Mouse (Mus musculus) lung, embryonic 14.5 days (tissue): Measurements from ENCODE around the gene Cd200r1. TPM values are rescaled to one million over a fixed set of nuclear protein-coding genes. Genes with fewer than 3 reads are reported as not detected.
"Not testable (repeated sequence)": the region's sequence is repeated elsewhere in the genome, so short reads cannot be mapped to it uniquely, and the experiment has no call there.

Experiments
- ATAC-seq: fragments of 200-750 bp; cut with Nextera tagmentation; 2 replicates; pipeline ENCODE4 v1.8.0; 2017; ENCODE audit warnings: mild to moderate bottlenecking, moderate TSS enrichment, moderate library complexity; ENCODE audit not compliant: insufficient read depth
- DNase-seq: peaks from one replicate; pipeline ENCODE4 v3.0.0-alpha.2; 2015
- H3K27ac ChIP-seq: fragments of 300-500 bp; sonication (generic); 2 replicates; pipeline ENCODE4 v1.5.1; 2014; ENCODE audit warnings: low read depth, mild to moderate bottlenecking, moderate library complexity
- H3K27me3 ChIP-seq: fragments of 300-500 bp; sonication (generic); 2 replicates; pipeline ENCODE4 v1.6.1; 2014; ENCODE audit warnings: low read length, control low read depth; ENCODE audit not compliant: insufficient read depth
- H3K36me3 ChIP-seq: fragments of 300-500 bp; sonication (generic); 2 replicates; pipeline ENCODE4 v1.6.1; 2014; ENCODE audit warnings: control low read depth; ENCODE audit not compliant: insufficient read depth
- H3K4me1 ChIP-seq: fragments of 300-500 bp; sonication (generic); 2 replicates; pipeline ENCODE4 v1.6.1; 2014; ENCODE audit warnings: antibody characterized with exemption, control low read depth; ENCODE audit not compliant: insufficient read depth
- H3K4me2 ChIP-seq: fragments of 300-500 bp; sonication (generic); 2 replicates; pipeline ENCODE4 v1.6.1; 2014; ENCODE audit warnings: mild to moderate bottlenecking
- H3K4me3 ChIP-seq: fragments of 300-500 bp; sonication (generic); 2 replicates; pipeline ENCODE4 v1.5.1; 2014; ENCODE audit warnings: low read depth, low read length
- H3K9ac ChIP-seq: fragments of 300-500 bp; sonication (generic); 2 replicates; pipeline ENCODE4 v1.6.1; 2014
- H3K9me3 ChIP-seq: fragments of 300-500 bp; sonication (generic); 2 replicates; pipeline ENCODE4 v1.6.1; 2016; ENCODE audit warnings: low read depth, low read length, control low read depth
- CTCF ChIP-seq: IDR thresholded peaks from 2 replicates; pipeline ENCODE4 v1.5.1; 2016; ENCODE audit warnings: antibody characterized with exemption, low read depth
- WGBS: fragments of 180-500 bp; shearing (Covaris S2); extraction: QIAGEN DNeasy Blood & Tissue Kit; methylation state at CpG from one replicate; pipeline ENCODE4 v1.1.7; 2014; 5-methylcytosine and 5-hydroxymethylcytosine counted together
- polyA plus RNA-seq: library from polyadenylated mRNA; unstranded; fragments of >200 nt; fragmentation: Nextera tagmentation; extraction: Ambion mirVana; gene quantifications from 2 replicates; pipeline ENCODE4 v1.2.1, GENCODE M21; 2014

Gene Cd200r1
- polyA plus RNA-seq, 1 experiment from 2014 or later, result 1.3 TPM

DNA sequence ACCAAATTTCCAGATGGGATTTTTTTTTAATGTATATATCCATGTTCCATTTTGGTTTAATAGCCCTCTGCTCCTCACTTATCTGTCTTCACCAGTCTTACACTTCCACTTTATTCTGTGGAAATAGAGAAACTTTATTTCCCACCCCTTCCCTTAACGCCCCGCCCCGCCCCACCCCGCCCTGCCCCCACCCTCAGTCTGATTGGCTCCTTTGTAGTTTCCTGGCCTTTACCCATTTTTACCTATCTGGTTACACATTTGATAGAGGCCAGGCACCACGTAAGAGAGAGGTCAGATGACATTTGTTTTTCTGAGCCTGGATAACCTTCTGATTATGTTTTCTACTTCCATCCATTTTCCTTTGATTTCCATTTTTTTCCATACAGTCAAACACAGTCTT, 14.0 kb downstream of the Cd200r1 start:
- H3K36me3 ChIP-seq, result no peaks in the 10 kb centered on the region
- no peak overlapping the region for H3K4me2 ChIP-seq
- H3K9ac ChIP-seq, result no peak overlapping the region
- DNase-seq (no peak), ATAC-seq (no peak)
- no peaks in the 10 kb centered on the region for H3K4me1 ChIP-seq
- 88% methylated on average over 5 of the region's 5 CpGs for WGBS
- no peak overlapping the region for H3K27ac ChIP-seq
- no peaks in the 10 kb centered on the region for H3K9me3 ChIP-seq
- no peak for TF ChIP-seq CTCF
- H3K27me3 ChIP-seq, result no peaks in the 10 kb centered on the region
- H3K4me3 ChIP-seq, result no peak overlapping the region

DNA sequence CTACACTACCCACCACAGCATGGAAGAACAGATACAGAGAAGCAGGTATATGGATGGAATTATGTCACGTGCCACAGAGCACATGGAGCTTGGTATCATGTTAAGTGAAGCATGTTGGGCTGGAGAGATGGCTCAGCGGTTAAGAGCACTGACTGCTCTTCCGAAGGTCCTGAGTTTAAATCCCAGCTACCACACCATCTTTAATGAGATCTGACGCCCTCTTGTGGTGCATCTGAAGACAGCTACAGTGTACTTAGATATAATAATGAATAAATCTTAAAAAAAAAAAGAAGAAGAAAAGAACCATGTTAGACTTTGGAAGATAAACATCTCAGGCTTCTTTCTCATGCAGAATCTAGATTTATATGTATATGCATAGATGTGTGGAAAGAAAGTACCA, 15.2 kb downstream of the Cd200r1 start:
- no peak overlapping the region for H3K4me3 ChIP-seq
- WGBS, result 69% methylated on average over 4 of the region's 4 CpGs
- no peaks in the 10 kb centered on the region for H3K9me3 ChIP-seq
- H3K36me3 ChIP-seq, result no peaks in the 10 kb centered on the region
- no peak overlapping the region for H3K4me2 ChIP-seq
- H3K9ac ChIP-seq, result no peak overlapping the region
- DNase-seq, result no peak
- no peak for ATAC-seq
- no peak overlapping the region for H3K27ac ChIP-seq
- no peaks in the 10 kb centered on the region for H3K27me3 ChIP-seq
- H3K4me1 ChIP-seq, result no peaks in the 10 kb centered on the region
- no peak for TF ChIP-seq CTCF

DNA sequence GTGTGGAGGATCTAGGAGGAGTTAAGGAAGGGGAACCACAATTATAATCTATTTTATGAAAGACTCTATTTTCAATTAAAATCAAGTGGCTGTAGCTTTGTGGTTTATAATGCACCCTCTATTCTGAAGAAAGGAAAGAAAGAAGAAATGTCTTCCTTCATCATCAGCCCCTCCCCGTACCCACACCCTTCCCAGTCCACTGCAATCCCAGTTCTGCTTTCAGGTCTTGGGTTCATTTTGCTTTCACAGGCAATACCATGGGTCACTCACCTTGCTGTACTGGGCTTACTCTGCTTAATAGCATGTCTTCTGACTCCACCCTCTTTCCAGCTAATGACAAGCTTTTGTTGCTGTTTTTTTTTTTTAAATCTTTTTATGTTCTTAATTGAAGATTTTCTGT, 21.4 kb downstream of the Cd200r1 start:
- no peak for DNase-seq
- no peaks in the 10 kb centered on the region for H3K9me3 ChIP-seq

DNA sequence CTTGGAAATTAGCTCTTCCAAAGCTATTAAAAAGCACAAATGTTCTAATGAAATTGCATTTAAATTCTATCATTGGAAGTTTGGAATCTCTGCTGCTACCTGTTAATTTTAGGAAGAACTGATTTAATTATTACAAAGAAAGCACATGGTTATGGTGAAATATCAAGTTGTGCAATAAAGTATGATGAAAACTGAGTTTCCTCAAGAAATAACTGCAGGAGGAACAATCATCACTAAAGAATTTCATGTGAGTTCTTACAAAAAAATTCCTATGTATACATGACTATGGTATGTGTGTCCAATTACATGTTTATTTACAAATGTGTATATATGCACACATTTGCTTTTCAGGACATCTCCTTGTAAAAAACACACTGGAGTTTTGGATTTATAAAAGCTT, 28.9 kb downstream of the Cd200r1 start:
- no peak for ATAC-seq
- Histone ChIP-seq H3K4me1 (no peaks in the 10 kb centered on the region), H3K9me3 (no peaks in the 10 kb centered on the region), H3K27ac (no peak overlapping the region), H3K4me3 (no peak overlapping the region), H3K4me2 (no peak overlapping the region), H3K9ac (no peak overlapping the region), H3K27me3 (no peaks in the 10 kb centered on the region), H3K36me3 (no peaks in the 10 kb centered on the region)
- no peak for TF ChIP-seq CTCF
- DNase-seq, result no peak

More for the DNA sequence above, 21.4 kb downstream of the Cd200r1 start:
- Histone ChIP-seq H3K4me1 (no peaks in the 10 kb centered on the region), H3K9ac (no peak overlapping the region), H3K36me3 (no peaks in the 10 kb centered on the region), H3K27ac (no peak overlapping the region), H3K27me3 (no peaks in the 10 kb centered on the region), H3K4me2 (no peak overlapping the region), H3K4me3 (no peak overlapping the region)
- WGBS, result 83% methylated on average over 1 of the region's 1 CpGs
- TF ChIP-seq CTCF, result no peak
- no peak for ATAC-seq

DNA sequence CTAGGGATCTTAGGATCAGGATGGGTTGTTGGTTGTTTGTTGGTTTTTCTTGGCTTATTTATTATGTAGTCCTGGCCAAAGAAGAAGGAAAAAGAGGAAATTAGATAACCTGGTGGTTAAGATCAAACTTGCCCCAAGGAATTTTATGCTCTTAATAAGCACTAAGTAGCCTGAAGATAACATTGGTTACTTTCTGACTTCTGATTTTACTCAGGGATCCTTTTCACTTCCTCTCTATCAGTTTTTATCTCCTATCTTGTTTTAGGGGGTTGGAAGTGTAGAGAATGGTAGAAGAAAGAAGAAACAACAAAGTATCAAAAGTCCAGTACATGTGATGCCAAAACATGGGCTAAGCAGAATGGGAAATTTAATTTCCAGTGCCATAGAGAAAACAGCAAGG, 40.4 kb downstream of the Cd200r1 start:
- Histone ChIP-seq H3K9ac (no peak overlapping the region), H3K4me1 (no peaks in the 10 kb centered on the region), H3K27me3 (no peaks in the 10 kb centered on the region), H3K36me3 (no peaks in the 10 kb centered on the region), H3K9me3 (no peaks in the 10 kb centered on the region), H3K4me2 (no peak overlapping the region), H3K4me3 (no peak overlapping the region), H3K27ac (no peak overlapping the region)
- no peak for TF ChIP-seq CTCF
- no peak for ATAC-seq
- no peak for DNase-seq

DNA sequence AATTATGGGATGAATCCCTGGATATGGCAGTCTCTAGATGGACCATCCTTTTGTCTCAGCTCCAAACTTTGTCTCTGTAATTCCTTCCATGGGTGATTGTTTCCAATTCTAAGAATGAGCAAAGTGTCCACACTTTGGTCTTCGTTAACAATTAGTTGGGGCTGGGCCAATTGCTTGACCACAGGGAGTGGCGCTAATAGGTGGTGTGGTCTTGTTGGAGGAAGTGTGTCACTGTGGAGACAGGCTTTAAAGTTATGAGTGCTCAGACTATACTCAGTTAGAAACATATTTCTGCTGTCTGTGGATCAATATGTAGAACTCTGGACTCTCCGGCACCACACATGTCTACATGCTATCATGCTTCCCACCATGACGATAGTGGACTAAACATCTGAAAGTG, 44.7 kb downstream of the Cd200r1 start:
- not testable (repeated sequence) for H3K9ac ChIP-seq, H3K27ac ChIP-seq, DNase-seq, H3K27me3 ChIP-seq, H3K4me2 ChIP-seq, H3K36me3 ChIP-seq, H3K4me1 ChIP-seq, H3K9me3 ChIP-seq, ATAC-seq, H3K4me3 ChIP-seq
- 96% methylated on average over 4 of the region's 4 CpGs for WGBS

DNA sequence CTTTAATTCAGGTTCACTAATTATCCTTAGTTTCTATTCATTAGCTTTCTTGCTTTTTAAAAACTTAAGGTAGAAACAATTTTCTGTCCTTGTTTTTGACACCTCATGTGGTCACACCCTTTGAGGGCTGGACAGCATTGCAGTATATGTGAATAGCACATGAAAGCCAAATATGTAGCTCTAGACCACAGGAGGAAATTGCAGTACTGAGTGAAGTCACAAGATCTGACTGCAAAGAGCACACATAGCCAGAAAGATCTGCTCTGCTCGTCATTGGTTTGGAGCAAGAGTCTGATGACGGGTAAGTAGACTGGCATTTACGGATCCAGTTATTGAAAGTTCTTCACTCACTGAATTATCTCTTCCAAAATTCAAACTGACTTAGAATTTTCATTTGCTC, 46.0 kb downstream of the Cd200r1 start, which contains the start of gene Cd200r4:
Cd200r4 (plus strand) TSS at position 190 of the 400 bp plus-strand sequence.
- no peak within 1 kb of the TSS for H3K4me3 ChIP-seq
- 80% methylated on average over 3 of the region's 3 CpGs for WGBS
- H3K27ac ChIP-seq, result no peak within 1 kb of the TSS
- ATAC-seq (no peak), DNase-seq (no peak)
- H3K36me3 ChIP-seq, result no peaks in the 10 kb centered on the region
- H3K4me1 ChIP-seq, result no peaks in the 10 kb centered on the region
- no peaks in the 10 kb centered on the region for H3K9me3 ChIP-seq
- no peak within 1 kb of the TSS for H3K4me2 ChIP-seq
- H3K9ac ChIP-seq, result no peak within 1 kb of the TSS
- TF ChIP-seq CTCF, result no peak
- H3K27me3 ChIP-seq, result no peaks in the 10 kb centered on the region

DNA sequence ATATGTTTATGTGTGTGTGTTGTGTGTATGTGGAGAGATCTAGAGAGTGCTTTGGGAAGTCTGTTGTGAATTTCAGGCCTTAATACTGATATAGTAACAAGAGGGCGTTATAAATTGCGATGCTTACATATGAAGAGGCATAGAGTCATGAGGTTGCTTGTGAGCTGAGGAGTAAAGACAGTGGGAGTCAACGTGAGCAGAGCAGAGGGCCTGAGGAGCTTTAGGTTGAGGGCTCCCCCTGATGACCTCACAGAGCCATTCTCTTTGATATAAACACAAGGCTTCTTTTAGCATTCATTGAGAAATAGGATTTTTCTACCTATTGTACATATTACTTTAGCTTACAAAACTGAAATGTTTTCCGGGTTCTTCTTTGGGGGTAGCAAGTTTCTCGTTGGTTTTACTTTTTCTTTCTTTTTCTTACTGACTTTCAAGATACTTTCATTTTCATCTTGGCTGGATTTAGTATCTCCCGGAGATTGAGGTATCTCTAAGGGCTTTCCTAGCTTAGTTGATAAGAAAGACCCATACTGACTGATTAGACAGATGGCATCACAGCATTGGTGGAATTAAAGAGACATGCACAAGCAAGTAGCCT, 47.0 kb downstream of the Cd200r1 start:
- ATAC-seq (no peak), DNase-seq (no peak)
- H3K9ac ChIP-seq, result no peak overlapping the region
- no peaks in the 10 kb centered on the region for H3K27me3 ChIP-seq
- H3K4me3 ChIP-seq, result no peak overlapping the region
- no peak overlapping the region for H3K27ac ChIP-seq
- no peak for TF ChIP-seq CTCF
- 69% methylated on average over 6 of the region's 6 CpGs for WGBS
- H3K4me1 ChIP-seq, result no peaks in the 10 kb centered on the region
- no peaks in the 10 kb centered on the region for H3K36me3 ChIP-seq
- H3K9me3 ChIP-seq, result no peaks in the 10 kb centered on the region
- no peak overlapping the region for H3K4me2 ChIP-seq
